Mouse (Mus musculus) mesoderm, embryonic 11.5 days (tissue): ENCODE results near the gene Gtf3c4.

Experiments
- DNase-seq: peaks from one replicate; pipeline ENCODE4 v3.0.0-alpha.2; 2012; ENCODE audit warnings: low read depth, low spot score

Gene Gtf3c4

DNA sequence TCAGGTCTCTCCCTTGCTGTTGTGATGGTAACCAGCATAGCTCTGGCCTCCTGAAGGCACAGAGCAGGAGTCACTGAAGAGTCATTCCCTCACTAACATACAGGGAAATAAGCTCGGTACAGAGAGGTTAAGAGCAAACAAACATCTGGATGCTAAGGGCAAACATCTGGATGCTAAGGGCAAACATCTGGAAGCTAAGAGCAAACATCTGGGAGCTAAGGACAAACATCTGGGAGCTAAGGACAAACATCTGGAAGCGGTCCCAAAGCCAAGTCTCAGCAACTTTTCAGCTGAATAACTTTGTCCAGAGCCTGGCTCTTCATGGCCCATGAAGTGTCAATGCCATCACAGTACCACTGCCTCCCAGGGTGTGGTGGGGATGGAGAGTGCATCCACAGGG, 40.6 kb downstream of the Gtf3c4 start:
- DNase-seq, result no peak

DNA sequence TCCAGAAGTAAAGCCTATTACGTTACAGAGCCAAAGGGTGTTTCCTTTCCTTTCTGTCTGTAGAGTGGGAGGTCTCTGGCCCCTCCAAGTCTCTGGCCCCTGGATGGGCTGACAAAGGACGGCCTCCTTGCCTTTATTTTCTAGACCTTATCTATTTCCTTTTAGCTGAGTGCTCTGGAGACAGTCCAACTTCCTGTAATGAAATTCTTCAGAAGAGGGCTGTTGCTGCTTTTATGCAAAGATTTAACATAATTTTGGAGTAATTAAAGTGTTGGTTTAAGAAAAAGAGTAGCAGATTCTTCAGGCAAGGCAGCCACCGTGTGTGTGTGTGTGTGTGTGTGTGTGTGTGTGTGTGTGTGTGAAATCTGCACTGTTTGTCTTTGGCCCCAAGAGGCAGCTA, 41.8 kb downstream of the Gtf3c4 start:
- DNase-seq, result no peak

DNA sequence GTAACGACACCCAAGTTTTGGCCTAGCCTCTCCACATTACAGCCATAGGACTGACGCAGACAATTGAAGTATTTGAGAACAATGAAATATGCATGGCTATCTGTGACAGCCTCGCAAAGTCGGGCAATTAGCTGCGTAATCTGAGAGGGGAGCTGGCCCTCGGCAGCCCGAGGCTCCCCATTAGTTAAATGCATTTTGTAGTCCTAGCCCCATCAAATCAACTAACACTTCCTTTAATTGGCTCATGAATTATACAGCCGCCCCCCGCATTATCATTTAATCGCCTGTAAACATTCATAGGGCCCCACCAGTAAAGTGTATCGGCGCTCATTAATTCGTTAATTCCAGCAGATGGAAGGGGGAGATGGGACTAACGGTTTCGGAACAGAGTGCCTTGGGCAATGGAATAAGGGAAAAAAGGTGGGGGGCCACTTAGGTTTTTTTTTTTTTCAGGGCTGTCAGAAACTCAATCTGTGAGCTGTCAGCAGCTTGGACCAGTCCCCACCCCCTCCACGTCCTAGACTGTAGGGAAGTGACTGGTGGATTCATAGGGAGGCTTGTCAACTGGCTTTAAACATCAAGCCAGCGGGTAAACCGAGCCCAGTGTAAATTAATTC, 42.6 kb downstream of the Gtf3c4 start:
- DNase-seq, result no peak

GRCm38 (mm10) chr2:28796298-28796697, 43.9 kb downstream of the Gtf3c4 start:
- no peak for DNase-seq

DNA sequence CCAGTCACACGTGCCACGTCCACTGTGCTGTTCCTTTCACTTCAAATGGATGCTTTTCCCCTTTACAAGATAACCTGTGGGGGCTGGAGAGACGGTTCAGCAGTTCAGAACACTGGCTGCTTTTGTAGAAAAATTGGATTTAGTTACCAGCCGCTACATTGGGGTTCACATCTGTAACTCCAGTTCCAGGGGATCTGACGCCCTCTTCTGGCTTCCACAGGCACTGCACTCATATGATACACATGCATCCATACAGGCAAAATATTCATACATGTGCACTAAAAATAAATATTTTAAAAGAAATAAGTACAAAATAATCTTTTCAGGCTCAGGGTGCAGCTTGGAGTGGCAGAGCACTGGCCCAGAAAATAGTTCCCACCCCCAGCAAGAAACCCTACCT, 45.5 kb downstream of the Gtf3c4 start:
- DNase-seq, result no peak

DNA sequence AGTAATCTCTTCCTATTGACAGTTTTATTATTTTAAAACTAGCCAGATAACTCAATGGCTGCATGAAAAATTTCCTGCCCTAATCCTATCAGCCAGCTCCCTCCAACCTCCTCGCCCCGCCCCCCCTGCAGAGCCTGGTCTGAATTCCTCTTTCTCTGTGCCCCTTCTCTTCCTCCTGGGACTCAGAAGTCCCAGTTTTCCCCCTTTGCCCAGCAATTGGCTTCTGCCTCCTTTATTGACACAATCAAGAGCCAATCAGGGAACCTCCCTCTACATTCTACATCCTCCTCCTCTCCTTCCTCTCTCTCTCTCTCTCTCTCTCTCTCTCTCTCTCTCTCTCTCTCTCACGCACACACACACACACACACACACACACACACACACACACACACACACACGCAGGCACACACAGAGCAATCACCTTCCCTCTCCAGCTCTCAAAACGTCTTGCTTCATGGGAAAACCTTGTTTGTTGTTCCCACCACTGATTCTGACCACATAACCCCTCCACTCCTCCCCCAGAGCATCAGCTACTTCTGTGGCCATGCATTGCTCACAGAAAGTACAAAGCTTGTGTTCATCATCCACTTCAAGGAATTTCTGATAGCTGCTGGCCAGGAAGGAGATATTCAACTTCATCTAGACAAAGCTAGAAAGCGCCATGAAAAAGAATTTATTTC, 47.1 kb downstream of the Gtf3c4 start:
- DNase-seq, result peak; percentile 91

- DNase-seq, result no peak
Observed at GRCm38 (mm10) chr2:28787067-28787619, 53.0 kb downstream of the Gtf3c4 start.

GRCm38 (mm10) chr2:28786355-28787066, 53.6 kb downstream of the Gtf3c4 start:
- no peak for DNase-seq

DNA sequence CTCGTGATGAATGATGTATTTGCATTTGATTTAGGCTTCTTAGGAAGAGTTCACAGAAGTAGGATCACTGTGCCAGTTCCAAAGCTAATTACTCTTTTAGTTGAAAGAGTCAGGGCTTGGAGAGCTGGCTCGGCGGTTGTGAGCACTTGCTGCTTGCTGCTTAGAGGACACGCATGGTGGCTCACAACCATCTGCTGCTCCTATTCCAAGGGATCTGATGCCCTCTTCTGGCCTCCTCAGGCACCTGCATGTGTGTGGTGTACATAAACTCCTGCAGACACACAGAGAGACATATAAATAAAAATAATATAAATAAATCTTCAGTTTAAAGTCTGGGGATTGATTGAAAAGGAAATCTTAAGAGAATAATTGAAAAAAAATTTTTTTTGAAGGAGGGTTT, 58.9 kb downstream of the Gtf3c4 start:
- DNase-seq, result no peak

DNA sequence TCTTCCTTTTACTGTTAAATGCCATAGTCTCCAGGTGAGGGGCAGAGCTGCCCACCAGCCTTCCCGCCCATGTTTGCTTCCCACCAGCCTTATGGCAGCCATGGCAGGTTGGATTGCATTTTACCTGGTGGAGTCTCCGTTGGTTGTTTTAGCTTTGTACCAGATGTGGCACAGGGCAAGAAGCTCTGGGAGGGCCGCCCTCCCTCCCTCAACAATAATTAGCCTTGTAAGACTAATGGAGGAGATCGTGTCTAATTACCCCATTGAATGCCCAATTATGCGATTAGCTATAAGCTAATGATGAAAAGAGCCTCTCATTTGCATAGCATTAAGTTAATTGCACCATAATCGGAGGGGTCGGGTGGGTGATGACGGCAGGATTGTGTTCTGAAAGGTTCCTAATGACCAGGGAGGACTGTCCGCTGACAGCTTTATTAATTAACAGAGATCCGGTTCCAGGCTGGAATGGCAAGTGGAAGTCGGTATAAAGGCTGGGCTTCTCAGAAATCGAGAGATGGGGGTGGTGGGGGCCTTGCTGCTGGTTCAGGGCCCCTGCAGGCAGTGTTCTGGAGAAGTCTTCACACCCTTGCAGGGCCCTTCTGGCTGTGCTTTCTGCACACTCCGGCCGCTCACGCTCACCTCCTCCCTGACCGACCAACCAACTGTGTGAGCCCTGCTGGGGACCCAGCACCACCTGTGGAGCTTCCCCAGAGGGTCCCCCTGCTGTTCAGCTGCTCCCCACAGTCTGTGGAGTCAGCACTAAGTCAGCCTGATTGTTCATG, 60.0 kb downstream of the Gtf3c4 start:
- DNase-seq, result no peak

GRCm38 (mm10) chr2:28776728-28777127, 63.4 kb downstream of the Gtf3c4 start:
- DNase-seq, result no peak

- no peak for DNase-seq
Observed at GRCm38 (mm10) chr2:28774073-28774472, 66.1 kb downstream of the Gtf3c4 start.
